Mouse (Mus musculus) embryonic fibroblast, embryonic 13.5 days (primary cell): ENCODE data around the gene Gm48551.

ENCODE experiments used
- CTCF ChIP-seq: IDR thresholded peaks from 2 replicates; pipeline ENCODE4 v1.5.1; 2011; ENCODE audit warnings: mild to moderate bottlenecking, control low read depth, low read length, moderate library complexity, borderline replicate concordance; ENCODE audit not compliant: insufficient read depth
- POLR2A ChIP-seq: IDR thresholded peaks from 2 replicates; pipeline ENCODE4 v1.6.1; 2011; ENCODE audit warnings: low read depth, mild to moderate bottlenecking, control low read depth, low read length, moderate library complexity

DNA sequence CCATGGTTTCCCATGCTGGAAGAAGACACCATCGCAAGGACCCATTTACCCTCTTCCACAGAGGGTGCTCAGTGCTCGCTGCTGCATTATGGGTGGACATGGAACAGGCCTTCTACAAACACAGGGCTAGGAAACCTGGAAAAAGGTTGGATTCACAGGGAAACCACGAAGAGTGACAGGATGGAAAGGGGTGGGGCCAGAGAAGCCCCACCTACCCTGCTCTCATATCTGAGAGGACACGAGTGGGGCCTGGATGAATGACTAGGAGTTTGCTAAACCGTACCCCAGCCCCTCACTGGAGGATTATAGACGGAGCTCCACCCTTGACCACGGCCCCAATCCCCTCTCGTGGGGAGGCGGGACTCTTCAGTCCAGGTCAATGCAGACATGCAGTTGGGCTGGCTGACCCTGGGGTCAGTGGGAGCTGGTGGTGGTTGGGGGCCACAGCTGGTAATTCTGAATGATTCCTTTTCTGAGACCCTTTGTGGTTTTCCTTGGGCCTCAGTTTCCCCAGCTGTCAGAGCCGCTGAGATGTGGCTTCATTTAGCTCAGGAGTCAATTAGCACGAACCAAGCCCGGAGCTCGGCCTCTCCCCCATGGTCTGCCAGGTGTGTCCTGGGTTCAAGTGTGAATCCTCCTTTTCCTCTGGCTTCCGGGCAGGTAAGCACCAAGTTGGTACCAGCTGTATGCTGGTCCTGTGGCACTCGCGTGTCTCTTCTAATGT, 28.5 kb downstream of the Gm48551 start:
- TF ChIP-seq CTCF (no peak), POLR2A (no peak)
